Mouse (Mus musculus) heart, embryonic 14.5 days (tissue): ENCODE results near the gene Adcy9. TPM values are rescaled to one million over a fixed set of nuclear protein-coding genes. Genes with fewer than 3 reads are reported as not detected.

Source experiments
- ATAC-seq: fragments of 200-750 bp; cut with Nextera tagmentation; 2 replicates; pipeline ENCODE4 v1.8.0; 2017; ENCODE audit warnings: low read depth, moderate TSS enrichment; ENCODE audit not compliant: insufficient number of reproducible peaks, insufficient read depth, low FRiP score
- H3K27ac ChIP-seq, 2 experiments: fragments of 200-500 bp in 1 of 2; fragments of 300-500 bp in 1 of 2; sonication (generic) in 1 of 2; replicated peaks in 1 of 2; 2 replicates each; pipeline ENCODE4 v1.5.1; 2012 to 2014; ENCODE audit warnings: low read depth in 2 of 2, low read length in 2 of 2, control low read depth in 1 of 2, mild to moderate bottlenecking in 1 of 2, mixed read lengths in 1 of 2; ENCODE audit not compliant: control insufficient read depth in 1 of 2, insufficient read depth in 1 of 2
- H3K27me3 ChIP-seq: fragments of 300-500 bp; sonication (generic); 2 replicates; pipeline ENCODE4 v1.6.1; 2014; ENCODE audit warnings: mild to moderate bottlenecking, low read length, control low read depth; ENCODE audit not compliant: control insufficient read depth, insufficient read depth
- H3K36me3 ChIP-seq: fragments of 300-500 bp; sonication (generic); 2 replicates; pipeline ENCODE4 v1.6.1; 2014; ENCODE audit warnings: mild to moderate bottlenecking, control low read depth, low read length, mixed read lengths; ENCODE audit not compliant: control insufficient read depth, insufficient read depth
- H3K4me1 ChIP-seq, 2 experiments: fragments of 200-500 bp in 1 of 2; fragments of 300-500 bp in 1 of 2; sonication (generic) in 1 of 2; 2 replicates each; pipeline ENCODE4 v1.6.1; 2012 to 2014; ENCODE audit warnings: low read length in 2 of 2, control low read depth in 1 of 2, mixed read lengths in 1 of 2; ENCODE audit not compliant: control insufficient read depth in 2 of 2, insufficient read depth in 2 of 2
- H3K4me2 ChIP-seq: fragments of 300-500 bp; sonication (generic); 2 replicates; pipeline ENCODE4 v1.6.1; 2014; ENCODE audit warnings: mild to moderate bottlenecking, low read length
- H3K4me3 ChIP-seq, 2 experiments: fragments of 200-500 bp in 1 of 2; fragments of 300-500 bp in 1 of 2; sonication (generic) in 1 of 2; 2 replicates each; pipeline ENCODE4 v1.5.1; 2012 to 2014; ENCODE audit warnings: low read length in 2 of 2, mild to moderate bottlenecking in 2 of 2, control low read depth in 1 of 2, low read depth in 1 of 2, moderate library complexity in 1 of 2; ENCODE audit not compliant: control insufficient read depth in 1 of 2, insufficient read depth in 1 of 2
- H3K9ac ChIP-seq: fragments of 300-500 bp; sonication (generic); 2 replicates; pipeline ENCODE4 v1.6.1; 2014; ENCODE audit warnings: mild to moderate bottlenecking, low read length
- H3K9me3 ChIP-seq: fragments of 300-500 bp; sonication (generic); 2 replicates; pipeline ENCODE4 v1.6.1; 2016; ENCODE audit warnings: low read length, control low read depth; ENCODE audit not compliant: control insufficient read depth
- WGBS: fragments of 180-500 bp; shearing (Covaris S2); extraction: QIAGEN DNeasy Blood & Tissue Kit; methylation state at CpG from one replicate; pipeline ENCODE4 v1.1.7; 2014; 5-methylcytosine and 5-hydroxymethylcytosine counted together
- polyA plus RNA-seq: library from polyadenylated mRNA; unstranded; fragments of >200 nt; fragmentation: Nextera tagmentation; extraction: Ambion mirVana; gene quantifications from 2 replicates; pipeline ENCODE4 v1.2.1, GENCODE M21; 2014

The Adcy9 gene
- polyA plus RNA-seq, 1 experiment from 2014 or later, result 1.8 TPM

- WGBS, result 91% methylated on average over 11 of the region's 11 CpGs
- no peak for ATAC-seq
- H3K9me3 ChIP-seq, result no peaks in the 10 kb centered on the region
- H3K9ac ChIP-seq, result no peak overlapping the region
- peaks cover 14 to 17% of the 10 kb centered on the region in 2 experiments; a peak in 3 of 4 replicates for H3K4me1 ChIP-seq
- H3K4me3 ChIP-seq, result no peak overlapping the region
- no peaks in the 10 kb centered on the region for H3K36me3 ChIP-seq
- H3K27ac ChIP-seq, result no peak overlapping the region
- H3K27me3 ChIP-seq, result peaks cover 20% of the 10 kb centered on the region
- H3K4me2 ChIP-seq, result peak overlapping the region; percentile 100; the same call in 1 of the 2 replicates
Measured at GRCm38 (mm10) chr16:4418072-4418471, 2.2 kb downstream of the Adcy9 start.

- no peak for ATAC-seq
- Histone ChIP-seq H3K4me2 (no peak overlapping the region), H3K9me3 (no peaks in the 10 kb centered on the region), H3K27me3 (peaks cover 20% of the 10 kb centered on the region), H3K27ac (no peak overlapping the region), H3K4me3 (no peak overlapping the region; a peak in 1 of 4 replicates), H3K9ac (no peak overlapping the region), H3K36me3 (no peaks in the 10 kb centered on the region), H3K4me1 (peaks cover 14 to 17% of the 10 kb centered on the region in 2 experiments; a peak in 3 of 4 replicates)
- WGBS, result 66% methylated on average over 7 of the region's 7 CpGs
Measured at GRCm38 (mm10) chr16:4417455-4417854, 2.8 kb downstream of the Adcy9 start.

GRCm38 (mm10) chr16:4414881-4415585 lies 5.3 kb downstream of the Adcy9 start:
- Histone ChIP-seq H3K9ac (no peak overlapping the region), H3K4me1 (peaks cover 11 to 12% of the 10 kb centered on the region in 2 experiments; a peak in 3 of 4 replicates), H3K27ac (no peak overlapping the region), H3K9me3 (no peaks in the 10 kb centered on the region), H3K4me3 (no peak overlapping the region), H3K36me3 (no peaks in the 10 kb centered on the region), H3K27me3 (peaks cover 25% of the 10 kb centered on the region), H3K4me2 (no peak overlapping the region)
- WGBS, result 79% methylated on average over 8 of the region's 8 CpGs
- no peak for ATAC-seq

GRCm38 (mm10) chr16:4413988-4414880 lies 6.1 kb downstream of the Adcy9 start:
- peaks cover 25% of the 10 kb centered on the region for H3K27me3 ChIP-seq
- H3K4me3 ChIP-seq, result no peak overlapping the region
- no peak overlapping the region for H3K4me2 ChIP-seq
- peaks cover 8 to 11% of the 10 kb centered on the region in 2 experiments; a peak in 3 of 4 replicates for H3K4me1 ChIP-seq
- 72% methylated on average over 9 of the region's 9 CpGs for WGBS
- no peak for ATAC-seq
- no peak overlapping the region for H3K27ac ChIP-seq
- no peaks in the 10 kb centered on the region for H3K36me3 ChIP-seq
- no peak overlapping the region for H3K9ac ChIP-seq
- no peaks in the 10 kb centered on the region for H3K9me3 ChIP-seq

GRCm38 (mm10) chr16:4413301-4413700 lies 7.0 kb downstream of the Adcy9 start:
- Histone ChIP-seq H3K4me2 (no peak overlapping the region), H3K36me3 (no peaks in the 10 kb centered on the region), H3K9ac (peak overlapping the region; percentile 38; the same call in 1 of the 2 replicates), H3K4me3 (no peak overlapping the region), H3K9me3 (no peaks in the 10 kb centered on the region), H3K4me1 (peaks cover 3 to 7% of the 10 kb centered on the region in 2 experiments; a peak in 2 of 4 replicates), H3K27me3 (peaks cover 19% of the 10 kb centered on the region), H3K27ac (no peak overlapping the region)
- WGBS, result 50% methylated on average over 14 of the region's 14 CpGs
- no peak for ATAC-seq

GRCm38 (mm10) chr16:4412298-4412697 lies 8.0 kb downstream of the Adcy9 start:
- Histone ChIP-seq H3K4me1 (peaks cover 3 to 7% of the 10 kb centered on the region in 2 experiments; a peak in 1 of 4 replicates), H3K9ac (no peak overlapping the region), H3K27me3 (peaks cover 11% of the 10 kb centered on the region; the same call in 1 of the 2 replicates), H3K27ac (no peak overlapping the region), H3K4me3 (no peak overlapping the region), H3K36me3 (no peaks in the 10 kb centered on the region), H3K9me3 (no peaks in the 10 kb centered on the region), H3K4me2 (no peak overlapping the region)
- WGBS, result 91% methylated on average over 4 of the region's 4 CpGs
- no peak for ATAC-seq

- peaks cover 5 to 7% of the 10 kb centered on the region in 2 experiments; a peak in 2 of 4 replicates for H3K4me1 ChIP-seq
- no peak overlapping the region for H3K4me3 ChIP-seq
- H3K9ac ChIP-seq, result no peak overlapping the region
- WGBS, result 68% methylated on average over 2 of the region's 2 CpGs
- H3K27ac ChIP-seq, result no peak overlapping the region
- ATAC-seq, result no peak
- no peak overlapping the region for H3K4me2 ChIP-seq
- H3K27me3 ChIP-seq, result 0 out of 2 replicates have a peak, but pooled peaks cover 11% of the 10 kb centered on the region
- H3K9me3 ChIP-seq, result no peaks in the 10 kb centered on the region
- H3K36me3 ChIP-seq, result no peaks in the 10 kb centered on the region
Measured at GRCm38 (mm10) chr16:4411296-4411695, 9.0 kb downstream of the Adcy9 start.
